Mouse (Mus musculus): ENCODE data around the gene F7. TPM values are rescaled to one million over a fixed set of nuclear protein-coding genes. Genes with fewer than 3 reads are reported as not detected.

F7 gene
- total and polyA plus RNA-seq, 3 experiments = not detected

- DNase-seq (ENCODE audit: low read depth, low spot score) = no peak
- Histone ChIP-seq H3K4me3 (ENCODE audit: control insufficient read depth in 1 of 2, insufficient read depth in 1 of 2, low read depth in 2 of 2, low read length in 2 of 2) (no peak overlapping the region), H3K79me2 (ENCODE audit: control insufficient read depth, insufficient read depth, low read length, poor library complexity) (no peaks in the 10 kb centered on the region), H3K9ac (ENCODE audit: control insufficient read depth, low read depth, low read length, poor library complexity, severe bottlenecking) (no peak overlapping the region), H3K9me3 (replicated peaks; ENCODE audit: insufficient read depth, low read length) (no peaks in the 10 kb centered on the region), H3K36me3 (ENCODE audit: control insufficient read depth in 1 of 2, insufficient read depth in 2 of 2, low read length in 2 of 2) (no peaks in the 10 kb centered on the region), H3K27me3 (ENCODE audit: control insufficient read depth in 1 of 2, insufficient read depth in 2 of 2, low read length in 2 of 2) (no peaks in the 10 kb centered on the region; a peak in 1 of 4 replicates), H3K27ac (ENCODE audit: control insufficient read depth, low read depth, low read length) (no peak overlapping the region), H3K4me1 (ENCODE audit: control insufficient read depth in 1 of 2, insufficient read depth in 2 of 2, low read length in 2 of 2) (no peaks in the 10 kb centered on the region)
- TF ChIP-seq JUND (IDR thresholded peaks at IDR 0.05; ENCODE audit: low read depth, low read length) (no peak), SIN3A (IDR thresholded peaks at IDR 0.05; ENCODE audit: low read length) (no peak), MAX (IDR thresholded peaks at IDR 0.05; ENCODE audit: low read length) (no peak), UBTF (IDR thresholded peaks at IDR 0.05; ENCODE audit: borderline replicate concordance, insufficient read depth, low read depth, low read length) (no peak), GABPA (IDR thresholded peaks at IDR 0.05; ENCODE audit: low read depth, low read length) (no peak), SMC3 (IDR thresholded peaks at IDR 0.05; ENCODE audit: low read depth, low read length) (peak; percentile 54), TCF12 (IDR thresholded peaks at IDR 0.05; ENCODE audit: low read depth, low read length) (no peak), POLR2AphosphoS5 (IDR thresholded peaks at IDR 0.05; ENCODE audit: borderline replicate concordance, low read depth, low read length) (no peak), CTCF (IDR thresholded peaks at IDR 0.05 in 2 of 3, conservative IDR thresholded peaks at IDR 0.05 in 1 of 3; ENCODE audit: control insufficient read depth in 1 of 3, insufficient read depth in 1 of 3, low read depth in 2 of 3, low read length in 3 of 3, poor library complexity in 1 of 3, severe bottlenecking in 1 of 3) (peak in 2 of 3 experiments; percentile 48 to 52; a peak in 4 of 6 replicates), CHD1 (IDR thresholded peaks at IDR 0.05; ENCODE audit: low read depth, low read length) (no peak), MYB (IDR thresholded peaks at IDR 0.05; ENCODE audit: low read depth, low read length) (no peak), RAD21 (IDR thresholded peaks at IDR 0.05; ENCODE audit: low read depth, low read length) (peak; percentile 41), MAZ (IDR thresholded peaks at IDR 0.05; ENCODE audit: low read depth, low read length) (no peak), GATA1 (IDR thresholded peaks at IDR 0.05; ENCODE audit: low read depth, low read length) (no peak), MXI1 (IDR thresholded peaks at IDR 0.05; ENCODE audit: low read depth, low read length) (no peak)
Observed at GRCm38 (mm10) chr8:12988722-12989430, 37.0 kb upstream of the F7 start.

GRCm38 (mm10) chr8:12991411-12991810 is 34.4 kb upstream of the F7 start:
- no peak overlapping the region for H3K27ac ChIP-seq (ENCODE audit: control insufficient read depth, low read depth, low read length)
- no peaks in the 10 kb centered on the region; a peak in 1 of 4 replicates for H3K27me3 ChIP-seq (ENCODE audit: control insufficient read depth in 1 of 2, insufficient read depth in 2 of 2, low read length in 2 of 2)
- no peak overlapping the region for H3K4me3 ChIP-seq (ENCODE audit: control insufficient read depth in 1 of 2, insufficient read depth in 1 of 2, low read depth in 2 of 2, low read length in 2 of 2)
- no peaks in the 10 kb centered on the region for H3K4me1 ChIP-seq (ENCODE audit: control insufficient read depth in 1 of 2, insufficient read depth in 2 of 2, low read length in 2 of 2)
- H3K36me3 ChIP-seq (ENCODE audit: control insufficient read depth in 1 of 2, insufficient read depth in 2 of 2, low read length in 2 of 2) = no peaks in the 10 kb centered on the region
- TF ChIP-seq E2F4 (IDR thresholded peaks at IDR 0.05; ENCODE audit: borderline replicate concordance, low read depth, low read length) = no peak
- no peak for TF ChIP-seq POLR2A (IDR thresholded peaks at IDR 0.05; ENCODE audit: control insufficient read depth in 1 of 2, insufficient read depth in 1 of 2, low read depth in 1 of 2, low read length in 2 of 2, poor library complexity in 1 of 2)
- no peak for TF ChIP-seq KAT2A (conservative IDR thresholded peaks at IDR 0.05; ENCODE audit: low read depth, low read length)
- no peak for TF ChIP-seq MAX (IDR thresholded peaks at IDR 0.05; ENCODE audit: low read length)
- no peak for TF ChIP-seq CHD1 (IDR thresholded peaks at IDR 0.05; ENCODE audit: low read depth, low read length)
- TF ChIP-seq GABPA (IDR thresholded peaks at IDR 0.05; ENCODE audit: low read depth, low read length) = no peak
- no peak for TF ChIP-seq TCF12 (IDR thresholded peaks at IDR 0.05; ENCODE audit: low read depth, low read length)
- no peak for TF ChIP-seq ZC3H11A (IDR thresholded peaks at IDR 0.05; ENCODE audit: low read depth, low read length)
- TF ChIP-seq UBTF (IDR thresholded peaks at IDR 0.05; ENCODE audit: borderline replicate concordance, insufficient read depth, low read depth, low read length) = no peak
- no peak for TF ChIP-seq ELF1 (IDR thresholded peaks at IDR 0.05; ENCODE audit: low read depth, low read length)
- no peak for TF ChIP-seq USF2 (IDR thresholded peaks at IDR 0.05; ENCODE audit: borderline replicate concordance in 1 of 2, insufficient read depth in 1 of 2, low read depth in 1 of 2, low read length in 2 of 2)
- no peak for TF ChIP-seq MAZ (IDR thresholded peaks at IDR 0.05; ENCODE audit: low read depth, low read length)
- TF ChIP-seq HCFC1 (IDR thresholded peaks at IDR 0.05; ENCODE audit: low read depth, low read length) = no peak
- no peak for TF ChIP-seq ETS1 (IDR thresholded peaks at IDR 0.05; ENCODE audit: low read depth, low read length)
- TF ChIP-seq CTCF (IDR thresholded peaks at IDR 0.05 in 2 of 3, conservative IDR thresholded peaks at IDR 0.05 in 1 of 3; ENCODE audit: control insufficient read depth in 1 of 3, insufficient read depth in 1 of 3, low read depth in 2 of 3, low read length in 3 of 3, poor library complexity in 1 of 3, severe bottlenecking in 1 of 3) = no peak
- TF ChIP-seq ZKSCAN1 (IDR thresholded peaks at IDR 0.05; ENCODE audit: low read depth, low read length) = no peak
- no peak for TF ChIP-seq MAFK (IDR thresholded peaks at IDR 0.05; ENCODE audit: borderline replicate concordance, low read depth, low read length)
- H3K79me2 ChIP-seq (ENCODE audit: control insufficient read depth, insufficient read depth, low read length, poor library complexity) = no peaks in the 10 kb centered on the region
- no peaks in the 10 kb centered on the region for H3K9me3 ChIP-seq (replicated peaks; ENCODE audit: insufficient read depth, low read length)
- no peak overlapping the region for H3K9ac ChIP-seq (ENCODE audit: control insufficient read depth, low read depth, low read length, poor library complexity, severe bottlenecking)
- no peak for DNase-seq (ENCODE audit: low read depth, low spot score)

All from MEL (cell line).